8 mouse cellular contexts compared by ENCODE assay signal in genomic region chr2:29464851-29465648, GRCm38 (mm10).
DNase-seq lines count a peak whose midpoint lies in the region; ATAC-seq and TF ChIP-seq lines count a peak whose summit lies in the region.

No protein-coding gene starts in this region.

- peaks cover 18% of the 10 kb centered on the region for H3K4me1 ChIP-seq in intestine, embryonic 16.5 days (ENCODE audit: control insufficient read depth, insufficient read depth, low read length)
- H3K4me1 ChIP-seq in intestine, embryonic 15.5 days (replicated peaks), result peaks cover 6% of the 10 kb centered on the region; the same call in 1 of the 2 replicates
- H3K4me1 ChIP-seq in midbrain, embryonic 14.5 days (ENCODE audit: control insufficient read depth, insufficient read depth, low read length), result peaks cover 33% of the 10 kb centered on the region

- H3K27ac ChIP-seq in intestine, embryonic 16.5 days (ENCODE audit: low read length), result no peak overlapping the region
- no peak overlapping the region for H3K27ac ChIP-seq in intestine, embryonic 15.5 days
- peak overlapping the region; percentile 72 for H3K27ac ChIP-seq in midbrain, embryonic 14.5 days (replicated peaks; ENCODE audit: low read depth, low read length)

- 58% methylated on average over 9 of the region's 9 CpGs for WGBS in intestine, embryonic 16.5 days
- WGBS in intestine, embryonic 15.5 days, result 61% methylated on average over 9 of the region's 9 CpGs
- 41% methylated on average over 9 of the region's 9 CpGs for WGBS in midbrain, embryonic 14.5 days

- H3K9me3 ChIP-seq in intestine, embryonic 16.5 days (ENCODE audit: control insufficient read depth, low read length), result no peaks in the 10 kb centered on the region
- no peaks in the 10 kb centered on the region for H3K9me3 ChIP-seq in intestine, embryonic 15.5 days
- H3K9me3 ChIP-seq in midbrain, embryonic 14.5 days (ENCODE audit: control insufficient read depth, low read length), result no peaks in the 10 kb centered on the region

- TF ChIP-seq POLR2A in brain, embryonic 14.5 days (IDR thresholded peaks at IDR 0.05; ENCODE audit: borderline replicate concordance, extremely low read depth, insufficient read depth, insufficient read length, poor library complexity, severe bottlenecking), result no peak

- no peak for TF ChIP-seq CTCF in brain, embryonic 14.5 days (IDR thresholded peaks at IDR 0.05; ENCODE audit: borderline replicate concordance, extremely low read depth, insufficient read depth, insufficient read length)

- peak; percentile 95 for DNase-seq in brain, embryonic 14.5 days (ENCODE audit: low read depth)
- peak; percentile 78 to 85 for DNase-seq in kidney, postnatal 4 days
- DNase-seq in midbrain, embryonic 14.5 days, result peak; percentile 85
- no peak for DNase-seq in ovary, postnatal 36 days (ENCODE audit: low spot score)
- no peak for DNase-seq in embryo, embryonic 11 days

- H3K4me3 ChIP-seq in intestine, embryonic 16.5 days (ENCODE audit: low read length), result no peak overlapping the region
- no peak overlapping the region for H3K4me3 ChIP-seq in intestine, embryonic 15.5 days (replicated peaks)
- no peak overlapping the region for H3K4me3 ChIP-seq in midbrain, embryonic 14.5 days (replicated peaks; ENCODE audit: low read depth, low read length)

- peak; percentile 36; the same call in 1 of the 2 replicates for ATAC-seq in intestine, embryonic 16.5 days
- no peak for ATAC-seq in intestine, embryonic 15.5 days
- ATAC-seq in midbrain, embryonic 14.5 days (ENCODE audit: low FRiP score, low TSS enrichment), result no peak
- no peak for ATAC-seq in cerebellum, adult (ENCODE audit: insufficient number of reproducible peaks, low FRiP score, low TSS enrichment)

- H3K4me2 ChIP-seq in intestine, embryonic 16.5 days (ENCODE audit: low read depth, low read length), result no peak overlapping the region
- no peak overlapping the region for H3K4me2 ChIP-seq in intestine, embryonic 15.5 days (replicated peaks)
- no peak overlapping the region for H3K4me2 ChIP-seq in midbrain, embryonic 14.5 days (ENCODE audit: low read length)

- no peak overlapping the region for H3K9ac ChIP-seq in intestine, embryonic 16.5 days (ENCODE audit: low read depth, low read length)
- H3K9ac ChIP-seq in intestine, embryonic 15.5 days, result no peak overlapping the region
- no peak overlapping the region for H3K9ac ChIP-seq in midbrain, embryonic 14.5 days (replicated peaks; ENCODE audit: low read length)

- no peaks in the 10 kb centered on the region for H3K36me3 ChIP-seq in intestine, embryonic 16.5 days (ENCODE audit: control insufficient read depth, insufficient read depth, low read length)
- no peaks in the 10 kb centered on the region for H3K36me3 ChIP-seq in intestine, embryonic 15.5 days
- H3K36me3 ChIP-seq in midbrain, embryonic 14.5 days (ENCODE audit: control insufficient read depth, insufficient read depth, low read length), result no peaks in the 10 kb centered on the region

- H3K27me3 ChIP-seq in intestine, embryonic 16.5 days (replicated peaks; ENCODE audit: control insufficient read depth, insufficient read depth, low read length), result no peaks in the 10 kb centered on the region
- no peaks in the 10 kb centered on the region for H3K27me3 ChIP-seq in intestine, embryonic 15.5 days (replicated peaks)
- H3K27me3 ChIP-seq in midbrain, embryonic 14.5 days (ENCODE audit: control insufficient read depth, insufficient read depth, low read length), result no peaks in the 10 kb centered on the region

Comparison
In these comparisons a context has a peak if more than half of its experiments do, and no peak if none do; other contexts are left out.
1. DNase-seq: peak in brain, embryonic 14.5 days (single experiment), kidney, postnatal 4 days (2 of 2) and midbrain, embryonic 14.5 days (single experiment); none in ovary, postnatal 36 days (single experiment) and embryo, embryonic 11 days (single experiment).